Mouse (Mus musculus) hindbrain, embryonic 15.5 days (tissue): ENCODE results near the gene Foxp1. TPM values are rescaled to one million over a fixed set of nuclear protein-coding genes. Genes with fewer than 3 reads are reported as not detected.

Experiments used
- ATAC-seq: fragments of 200-750 bp; cut with Nextera tagmentation; 2 replicates; pipeline ENCODE4 v1.8.0; 2017; ENCODE audit warnings: low read depth, moderate number of reproducible peaks, moderate TSS enrichment; ENCODE audit not compliant: low FRiP score
- H3K27ac ChIP-seq: fragments of 300-500 bp; sonication (generic); replicated peaks from 2 replicates; pipeline ENCODE4 v1.5.1; 2015; ENCODE audit warnings: mild to moderate bottlenecking, inconsistent platforms
- H3K27me3 ChIP-seq: fragments of 300-500 bp; sonication (generic); 2 replicates; pipeline ENCODE4 v1.6.1; 2015; ENCODE audit warnings: control low read depth, inconsistent platforms
- H3K36me3 ChIP-seq: fragments of 300-500 bp; sonication (generic); 2 replicates; pipeline ENCODE4 v1.6.1; 2015; ENCODE audit warnings: control low read depth, inconsistent platforms
- H3K4me1 ChIP-seq: fragments of 300-500 bp; sonication (generic); replicated peaks from 2 replicates; pipeline ENCODE4 v1.6.1; 2015; ENCODE audit warnings: control low read depth, inconsistent platforms
- H3K4me2 ChIP-seq: fragments of 300-500 bp; sonication (generic); 2 replicates; pipeline ENCODE4 v1.6.1; 2015; ENCODE audit warnings: moderate library complexity, mild to moderate bottlenecking, inconsistent platforms
- H3K4me3 ChIP-seq: fragments of 300-500 bp; sonication (generic); 2 replicates; pipeline ENCODE4 v1.5.1; 2015; ENCODE audit warnings: mild to moderate bottlenecking, inconsistent platforms
- H3K9ac ChIP-seq: fragments of 300-500 bp; sonication (generic); 2 replicates; pipeline ENCODE4 v1.6.1; 2015; ENCODE audit warnings: inconsistent platforms
- H3K9me3 ChIP-seq: fragments of 300-500 bp; sonication (generic); 2 replicates; pipeline ENCODE4 v1.6.1; 2016; ENCODE audit warnings: control low read depth, inconsistent platforms
- WGBS: fragments of 180-500 bp; shearing (Covaris S2); methylation state at CpG from one replicate; pipeline ENCODE4 v1.1.7; 2015; 5-methylcytosine and 5-hydroxymethylcytosine counted together
- polyA plus RNA-seq: library from polyadenylated mRNA; unstranded; fragments of >200 nt; fragmentation: Nextera tagmentation; extraction: Ambion mirVana; gene quantifications from 2 replicates; pipeline ENCODE4 v1.2.1, GENCODE M21; 2015

Foxp1 gene
- polyA plus RNA-seq, 1 experiment from 2014 or later, result 74.2 TPM

GRCm38 (mm10) chr6:99013119-99013865, 509.2 kb downstream of the Foxp1 start:
- 0 out of 2 replicates have a peak, but pooled peaks cover 3% of the 10 kb centered on the region for H3K36me3 ChIP-seq
- no peak overlapping the region for H3K4me2 ChIP-seq
- ATAC-seq, result no peak
- H3K4me3 ChIP-seq, result no peak overlapping the region
- H3K9ac ChIP-seq, result no peak overlapping the region
- WGBS, result 14% methylated on average over 14 of the region's 14 CpGs
- peaks cover 23% of the 10 kb centered on the region for H3K4me1 ChIP-seq
- no peak overlapping the region for H3K27ac ChIP-seq
- peaks cover 23% of the 10 kb centered on the region for H3K27me3 ChIP-seq
- H3K9me3 ChIP-seq, result no peaks in the 10 kb centered on the region

- Histone ChIP-seq H3K27me3 (peaks cover 20% of the 10 kb centered on the region; the same call in 1 of the 2 replicates), H3K4me2 (no peak overlapping the region), H3K4me3 (no peak overlapping the region), H3K36me3 (0 out of 2 replicates have a peak, but pooled peaks cover 3% of the 10 kb centered on the region), H3K27ac (no peak overlapping the region), H3K4me1 (peaks cover 23% of the 10 kb centered on the region), H3K9ac (no peak overlapping the region), H3K9me3 (no peaks in the 10 kb centered on the region)
- 63% methylated on average over 8 of the region's 8 CpGs for WGBS
- ATAC-seq, result no peak
These were observed 510.5 kb downstream of the Foxp1 start for GRCm38 (mm10) chr6:99011895-99012584.

GRCm38 (mm10) chr6:99009771-99010170, 512.8 kb downstream of the Foxp1 start:
- no peaks in the 10 kb centered on the region for H3K9me3 ChIP-seq
- 46% methylated on average over 10 of the region's 10 CpGs for WGBS
- H3K27me3 ChIP-seq, result peaks cover 11% of the 10 kb centered on the region; the same call in 1 of the 2 replicates
- H3K9ac ChIP-seq, result no peak overlapping the region
- H3K36me3 ChIP-seq, result 0 out of 2 replicates have a peak, but pooled peaks cover 3% of the 10 kb centered on the region
- peaks cover 23% of the 10 kb centered on the region for H3K4me1 ChIP-seq
- no peak overlapping the region for H3K4me2 ChIP-seq
- H3K27ac ChIP-seq, result no peak overlapping the region
- no peak for ATAC-seq
- H3K4me3 ChIP-seq, result no peak overlapping the region

GRCm38 (mm10) chr6:99008565-99008964, 514.0 kb downstream of the Foxp1 start:
- Histone ChIP-seq H3K4me2 (no peak overlapping the region), H3K4me1 (peaks cover 11% of the 10 kb centered on the region), H3K9ac (no peak overlapping the region), H3K4me3 (no peak overlapping the region), H3K27me3 (0 out of 2 replicates have a peak, but pooled peaks cover 3% of the 10 kb centered on the region), H3K27ac (no peak overlapping the region), H3K9me3 (no peaks in the 10 kb centered on the region), H3K36me3 (0 out of 2 replicates have a peak, but pooled peaks cover 3% of the 10 kb centered on the region)
- no peak for ATAC-seq
- 100% methylated on average over 1 of the region's 1 CpGs for WGBS

- Histone ChIP-seq H3K36me3 (0 out of 2 replicates have a peak, but pooled peaks cover 3% of the 10 kb centered on the region), H3K27me3 (0 out of 2 replicates have a peak, but pooled peaks cover under 1% of the 10 kb centered on the region), H3K4me1 (peaks cover under 1% of the 10 kb centered on the region), H3K4me3 (no peak overlapping the region), H3K27ac (no peak overlapping the region), H3K4me2 (no peak overlapping the region), H3K9ac (no peak overlapping the region), H3K9me3 (no peaks in the 10 kb centered on the region)
- ATAC-seq, result no peak
- WGBS, result 55% methylated on average over 6 of the region's 6 CpGs
These were observed 515.0 kb downstream of the Foxp1 start for GRCm38 (mm10) chr6:99007542-99007941.

- 0 out of 2 replicates have a peak, but pooled peaks cover 3% of the 10 kb centered on the region for H3K27me3 ChIP-seq
- H3K9ac ChIP-seq, result no peak overlapping the region
- peaks cover 16% of the 10 kb centered on the region for H3K4me1 ChIP-seq
- 0 out of 2 replicates have a peak, but pooled peaks cover 3% of the 10 kb centered on the region for H3K36me3 ChIP-seq
- no peaks in the 10 kb centered on the region for H3K9me3 ChIP-seq
- ATAC-seq, result no peak
- H3K27ac ChIP-seq, result no peak overlapping the region
- 42% methylated on average over 12 of the region's 12 CpGs for WGBS
- H3K4me2 ChIP-seq, result no peak overlapping the region
- no peak overlapping the region for H3K4me3 ChIP-seq
These were observed 518.1 kb downstream of the Foxp1 start for GRCm38 (mm10) chr6:99004255-99004997.

GRCm38 (mm10) chr6:99003108-99003709, 519.3 kb downstream of the Foxp1 start:
- H3K4me1 ChIP-seq, result peaks cover 24% of the 10 kb centered on the region
- H3K4me2 ChIP-seq, result no peak overlapping the region
- 88% methylated on average over 15 of the region's 15 CpGs for WGBS
- no peak for ATAC-seq
- 0 out of 2 replicates have a peak, but pooled peaks cover 3% of the 10 kb centered on the region for H3K27me3 ChIP-seq
- H3K27ac ChIP-seq, result no peak overlapping the region
- H3K9me3 ChIP-seq, result no peaks in the 10 kb centered on the region
- no peak overlapping the region for H3K9ac ChIP-seq
- no peaks in the 10 kb centered on the region for H3K36me3 ChIP-seq
- H3K4me3 ChIP-seq, result no peak overlapping the region

- Histone ChIP-seq H3K9me3 (no peaks in the 10 kb centered on the region), H3K36me3 (no peaks in the 10 kb centered on the region), H3K9ac (no peak overlapping the region), H3K27me3 (0 out of 2 replicates have a peak, but pooled peaks cover 3% of the 10 kb centered on the region), H3K4me2 (no peak overlapping the region), H3K27ac (no peak overlapping the region), H3K4me3 (no peak overlapping the region), H3K4me1 (peaks cover 24% of the 10 kb centered on the region)
- 92% methylated on average over 9 of the region's 9 CpGs for WGBS
- ATAC-seq, result no peak
These were observed 520.9 kb downstream of the Foxp1 start for GRCm38 (mm10) chr6:99001637-99002036.

- no peak overlapping the region for H3K27ac ChIP-seq
- no peaks in the 10 kb centered on the region for H3K9me3 ChIP-seq
- peak overlapping the region; percentile 23; the same call in 1 of the 2 replicates for H3K4me3 ChIP-seq
- no peak overlapping the region for H3K9ac ChIP-seq
- H3K27me3 ChIP-seq, result 0 out of 2 replicates have a peak, but pooled peaks cover 3% of the 10 kb centered on the region
- WGBS, result 43% methylated on average over 35 of the region's 35 CpGs
- peak overlapping the region; percentile 52 for H3K4me2 ChIP-seq
- peaks cover 32% of the 10 kb centered on the region for H3K4me1 ChIP-seq
- no peaks in the 10 kb centered on the region for H3K36me3 ChIP-seq
- no peak for ATAC-seq
These were observed 523.3 kb downstream of the Foxp1 start for GRCm38 (mm10) chr6:98998971-98999932.

GRCm38 (mm10) chr6:98997742-98998141, 524.8 kb downstream of the Foxp1 start:
- H3K4me1 ChIP-seq, result peaks cover 37% of the 10 kb centered on the region

More at GRCm38 (mm10) chr6:98997742-98998141, 524.8 kb downstream of the Foxp1 start:
- H3K9me3 ChIP-seq, result no peaks in the 10 kb centered on the region
- H3K9ac ChIP-seq, result no peak overlapping the region
- H3K27ac ChIP-seq, result no peak overlapping the region
- no peaks in the 10 kb centered on the region for H3K36me3 ChIP-seq
- no peak overlapping the region for H3K4me3 ChIP-seq
- no peak overlapping the region for H3K4me2 ChIP-seq
- H3K27me3 ChIP-seq, result 0 out of 2 replicates have a peak, but pooled peaks cover 3% of the 10 kb centered on the region
- no peak for ATAC-seq
- WGBS, result 86% methylated on average over 9 of the region's 9 CpGs
